Mouse (Mus musculus) stomach, postnatal 0 days (tissue): ENCODE results near the gene Hras.

Experiments used
- CTCF ChIP-seq: IDR thresholded peaks from 2 replicates; pipeline ENCODE4 v1.5.1; 2016; ENCODE audit warnings: antibody characterized with exemption, low read depth, mild to moderate bottlenecking, moderate library complexity
- EP300 ChIP-seq: optimal IDR thresholded peaks from 2 replicates; pipeline ENCODE3; 2016; ENCODE audit warnings: antibody characterized with exemption

GRCm38 (mm10) chr7:141147044-141147443, 46.8 kb downstream of the Hras start:
- TF ChIP-seq CTCF: no peak
- no peak for TF ChIP-seq EP300
